Mouse (Mus musculus): ENCODE results near the gene Duox1. TPM values are rescaled to one million over a fixed set of nuclear protein-coding genes. Genes with fewer than 3 reads are reported as not detected.

The Duox1 gene
- polyA plus RNA-seq, 1 experiment = 0.05 TPM

DNA sequence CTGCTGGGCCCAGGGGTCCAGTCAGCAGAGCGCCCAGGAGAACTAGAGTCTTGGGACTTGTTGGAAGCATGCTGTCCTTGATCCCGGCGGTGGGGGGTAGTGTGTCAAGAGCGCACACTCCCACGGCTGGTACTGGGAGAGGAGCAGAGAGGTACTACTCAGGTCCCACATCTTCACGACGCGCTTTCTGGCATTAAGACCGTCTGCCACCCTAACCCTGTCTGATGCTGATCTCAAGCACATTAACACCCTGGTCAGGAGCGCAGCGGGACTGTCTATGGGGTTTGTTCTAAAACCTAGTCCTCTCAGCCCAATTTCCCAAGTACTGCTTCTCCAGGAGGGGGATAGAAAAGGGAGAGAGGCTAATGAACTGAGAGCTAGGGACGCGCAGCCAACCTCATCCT lies 17.4 kb upstream of the Duox1 start, which contains the start of gene Duox2:
TSS of gene Duox2 (minus strand) at position 354 of the 404 bp plus-strand sequence.
- DNase-seq = no peak
- Histone ChIP-seq H3K4me3 (replicated peaks; ENCODE audit: insufficient read depth, low read depth, low read length) (peak within 1 kb of the TSS; percentile 34), H3K27ac (ENCODE audit: insufficient read depth, low read length) (no peak within 1 kb of the TSS), H3K27me3 (ENCODE audit: control insufficient read depth, insufficient read depth, low read length) (no peaks in the 10 kb centered on the region; the same call in 1 of the 2 replicates), H3K4me1 (ENCODE audit: control insufficient read depth, insufficient read depth, low read length) (peaks cover 17% of the 10 kb centered on the region)
- no peak for TF ChIP-seq CTCF (IDR thresholded peaks at IDR 0.05; ENCODE audit: borderline replicate concordance, insufficient read depth, low read depth, low read length)
- TF ChIP-seq POLR2A (IDR thresholded peaks at IDR 0.05; ENCODE audit: borderline replicate concordance, insufficient read depth, low read length) = no peak
- 3% methylated on average over 13 of the region's 13 CpGs for WGBS

DNA sequence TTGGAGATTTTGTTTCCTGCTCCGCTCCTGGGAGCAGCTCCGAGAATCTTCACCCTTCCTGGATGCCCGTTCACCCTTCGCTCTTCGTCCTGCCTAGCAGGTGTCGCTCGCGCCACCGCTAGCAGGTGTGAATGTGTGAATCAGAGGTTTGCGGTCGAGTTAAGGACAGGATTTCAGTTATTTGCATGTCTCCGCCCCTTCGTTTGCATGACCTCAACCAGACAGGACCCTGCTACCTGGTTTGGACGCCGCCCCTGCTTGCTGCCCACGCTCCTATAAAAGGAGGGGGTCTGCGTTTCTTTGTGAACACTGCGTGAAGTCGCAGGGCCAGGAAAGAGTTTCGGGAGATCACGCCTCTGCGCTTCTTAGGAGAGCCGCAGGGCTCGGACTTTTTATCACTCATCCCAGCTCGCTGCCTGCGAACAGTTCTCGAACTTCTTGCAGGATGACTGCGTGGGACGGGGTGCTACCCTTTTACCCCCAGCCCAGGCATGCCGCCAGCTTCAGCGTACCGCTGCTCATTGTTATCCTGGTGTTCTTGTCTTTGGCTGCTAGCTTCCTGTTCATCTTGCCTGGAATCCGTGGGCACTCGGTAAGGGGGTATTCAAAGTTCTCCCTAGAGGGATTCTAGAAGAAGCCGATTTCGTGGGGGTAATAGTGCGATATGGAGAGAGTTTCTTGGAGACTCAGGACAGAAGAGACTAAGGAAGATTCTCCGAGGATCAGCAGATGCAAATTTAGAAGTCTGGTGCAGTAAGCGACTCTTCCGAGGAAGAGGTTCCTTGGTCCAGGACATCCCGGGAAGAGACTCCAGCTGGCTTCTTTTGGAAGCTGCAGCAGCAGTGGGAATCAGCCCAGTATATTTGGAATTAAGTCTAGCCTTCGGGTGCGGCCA lies 16.6 kb upstream of the Duox1 start, which contains the start of gene Duoxa2:
TSS of gene Duoxa2 (plus strand) at position 305 of the 895 bp plus-strand sequence.
- Histone ChIP-seq H3K4me1 (ENCODE audit: control insufficient read depth, insufficient read depth, low read length) (peaks cover 17% of the 10 kb centered on the region), H3K4me3 (replicated peaks; ENCODE audit: insufficient read depth, low read depth, low read length) (peak within 1 kb of the TSS; percentile 34), H3K27me3 (ENCODE audit: control insufficient read depth, insufficient read depth, low read length) (no peaks in the 10 kb centered on the region; the same call in 1 of the 2 replicates), H3K27ac (ENCODE audit: insufficient read depth, low read length) (no peak within 1 kb of the TSS)
- DNase-seq = peak in 1 of 2 experiments; percentile 19
- WGBS = 2% methylated on average over 43 of the region's 43 CpGs
- TF ChIP-seq CTCF (IDR thresholded peaks at IDR 0.05; ENCODE audit: borderline replicate concordance, insufficient read depth, low read depth, low read length) (no peak), POLR2A (IDR thresholded peaks at IDR 0.05; ENCODE audit: borderline replicate concordance, insufficient read depth, low read length) (no peak)

DNA sequence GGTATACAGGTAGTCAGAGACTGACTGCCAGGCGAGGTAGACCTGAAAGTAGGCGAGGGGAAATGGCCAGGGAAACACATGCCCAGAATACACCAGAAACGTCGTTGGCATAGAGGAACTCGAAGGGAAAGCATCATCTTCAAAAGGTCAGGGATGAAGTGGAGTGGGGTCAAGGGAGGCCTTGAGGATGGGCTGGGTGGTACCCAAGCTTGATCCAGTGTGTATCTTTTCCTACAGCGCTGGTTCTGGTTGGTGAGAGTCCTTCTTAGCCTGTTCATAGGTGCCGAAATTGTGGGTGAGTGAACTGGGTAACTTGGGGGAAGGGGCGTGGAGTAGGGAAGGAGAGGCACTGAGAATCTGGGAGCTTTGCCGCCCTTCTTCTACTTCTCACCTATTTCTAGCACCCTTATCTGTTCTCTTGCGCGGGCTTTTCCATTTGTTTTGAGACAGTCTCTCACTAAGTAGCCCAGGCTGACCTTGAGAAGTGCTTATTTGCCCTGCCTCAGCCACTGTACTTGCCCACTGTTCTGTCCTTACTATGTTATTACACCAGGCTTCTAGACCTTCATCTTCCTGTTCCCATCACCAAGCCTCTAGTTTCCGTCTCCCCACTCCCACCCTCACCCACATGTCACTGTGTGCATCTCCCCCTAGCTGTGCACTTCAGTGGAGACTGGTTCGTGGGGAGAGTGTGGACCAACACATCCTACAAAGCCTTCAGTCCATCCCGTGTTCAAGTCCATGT lies 15.4 kb upstream of the Duox1 start:
- no peak for DNase-seq
- TF ChIP-seq POLR2A (IDR thresholded peaks at IDR 0.05; ENCODE audit: borderline replicate concordance, insufficient read depth, low read length) (no peak), CTCF (IDR thresholded peaks at IDR 0.05; ENCODE audit: borderline replicate concordance, insufficient read depth, low read depth, low read length) (no peak)
- WGBS = 58% methylated on average over 14 of the region's 14 CpGs
- Histone ChIP-seq H3K27ac (ENCODE audit: insufficient read depth, low read length) (no peak overlapping the region), H3K4me3 (replicated peaks; ENCODE audit: insufficient read depth, low read depth, low read length) (no peak overlapping the region), H3K4me1 (ENCODE audit: control insufficient read depth, insufficient read depth, low read length) (peaks cover 17% of the 10 kb centered on the region), H3K27me3 (ENCODE audit: control insufficient read depth, insufficient read depth, low read length) (no peaks in the 10 kb centered on the region; the same call in 1 of the 2 replicates)

DNA sequence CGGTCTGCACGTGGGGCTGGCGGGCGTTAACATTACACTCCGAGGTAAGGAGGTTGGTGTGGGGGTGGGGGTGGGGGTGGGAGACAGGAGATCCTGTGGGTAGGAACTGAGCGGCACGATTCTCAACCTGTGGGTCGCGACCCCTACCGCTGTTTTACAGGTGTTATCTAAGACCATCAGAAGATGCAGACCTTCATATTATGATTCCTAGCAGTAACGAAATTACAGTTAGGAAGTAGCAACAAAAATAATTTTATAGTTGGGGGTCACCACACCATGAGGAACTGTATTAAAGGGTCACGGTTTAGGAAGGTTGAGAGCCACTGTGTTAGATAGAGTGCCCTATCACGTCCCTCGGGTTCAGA lies 14.8 kb upstream of the Duox1 start:
- no peak for TF ChIP-seq CTCF (IDR thresholded peaks at IDR 0.05; ENCODE audit: borderline replicate concordance, insufficient read depth, low read depth, low read length)
- TF ChIP-seq POLR2A (IDR thresholded peaks at IDR 0.05; ENCODE audit: borderline replicate concordance, insufficient read depth, low read length) = no peak
- peaks cover 17% of the 10 kb centered on the region for H3K4me1 ChIP-seq (ENCODE audit: control insufficient read depth, insufficient read depth, low read length)
- H3K27ac ChIP-seq (ENCODE audit: insufficient read depth, low read length) = no peak overlapping the region
- 25% methylated on average over 14 of the region's 14 CpGs for WGBS
- DNase-seq = no peak
- H3K27me3 ChIP-seq (ENCODE audit: control insufficient read depth, insufficient read depth, low read length) = no peaks in the 10 kb centered on the region; the same call in 1 of the 2 replicates
- H3K4me3 ChIP-seq (replicated peaks; ENCODE audit: insufficient read depth, low read depth, low read length) = no peak overlapping the region

DNA sequence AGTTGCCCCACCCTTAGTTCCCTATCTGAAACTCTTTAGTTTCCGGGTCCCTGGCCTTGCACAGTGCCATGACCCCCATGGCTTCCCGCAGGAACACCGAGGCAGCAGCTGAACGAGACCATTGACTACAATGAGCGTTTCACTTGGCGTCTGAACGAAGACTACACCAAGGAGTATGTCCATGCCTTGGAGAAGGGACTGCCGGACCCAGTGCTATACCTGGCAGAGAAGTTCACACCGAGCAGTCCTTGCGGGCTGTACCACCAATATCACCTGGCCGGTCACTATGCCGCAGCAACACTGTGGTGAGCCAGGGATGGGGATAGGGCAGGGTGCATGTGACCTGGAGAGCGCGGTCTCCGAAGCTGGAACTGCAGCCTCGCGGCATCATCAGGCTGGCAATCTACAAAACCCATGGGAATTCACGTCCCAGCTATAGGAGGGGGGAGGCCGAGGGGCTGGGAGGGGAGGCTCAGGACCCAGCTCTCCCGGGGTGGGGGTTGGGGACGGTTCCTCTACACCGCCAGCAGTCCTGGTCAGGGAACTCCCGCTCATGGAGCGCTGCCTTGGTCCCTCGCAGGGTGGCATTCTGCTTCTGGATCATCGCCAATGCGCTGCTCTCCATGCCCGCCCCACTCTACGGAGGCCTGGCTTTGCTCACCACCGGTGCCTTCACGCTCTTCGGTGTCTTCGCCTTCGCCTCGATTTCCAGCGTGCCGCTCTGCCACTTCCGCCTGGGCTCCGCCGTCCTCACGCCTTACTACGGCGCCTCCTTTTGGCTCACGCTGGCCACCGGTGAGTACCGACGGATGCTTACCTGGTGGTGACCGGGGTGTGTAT lies 14.2 kb upstream of the Duox1 start:
- H3K27me3 ChIP-seq (ENCODE audit: control insufficient read depth, insufficient read depth, low read length) = no peaks in the 10 kb centered on the region; the same call in 1 of the 2 replicates
- peak; percentile 43 to 58 for DNase-seq
- WGBS = under 1% methylated on average over 48 of the region's 48 CpGs

DNA sequence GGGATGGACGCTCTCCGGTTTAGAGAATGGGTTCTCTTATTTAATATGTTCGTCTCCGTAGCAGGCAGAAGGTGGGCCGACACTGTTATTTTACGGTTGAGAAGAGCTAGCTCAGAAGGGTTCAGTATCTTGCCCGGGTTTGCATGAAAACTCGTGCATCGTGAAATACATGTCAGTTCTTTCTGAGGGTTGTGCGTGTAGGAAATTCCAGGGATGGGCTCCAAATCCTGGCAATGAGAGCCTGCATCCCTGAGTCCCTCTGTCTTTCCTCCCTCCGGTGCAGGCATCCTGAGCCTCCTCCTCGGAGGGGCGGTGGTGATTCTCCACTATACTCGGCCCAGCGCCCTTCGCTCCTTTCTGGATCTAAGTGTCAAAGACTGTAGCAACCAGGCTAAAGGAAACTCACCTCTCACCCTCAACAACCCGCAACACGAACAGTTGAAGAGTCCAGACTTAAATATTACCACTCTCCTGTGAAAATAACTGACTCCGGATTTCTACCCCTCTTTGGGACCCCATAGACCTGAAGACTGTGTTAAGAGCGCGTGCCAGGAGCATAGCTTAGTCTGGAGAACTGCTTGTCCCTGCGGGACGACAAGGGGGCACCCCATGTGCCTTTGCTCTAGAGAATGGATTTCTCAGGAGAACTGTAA lies 13.4 kb upstream of the Duox1 start:
- peaks cover 17% of the 10 kb centered on the region for H3K4me1 ChIP-seq (ENCODE audit: control insufficient read depth, insufficient read depth, low read length)
- TF ChIP-seq CTCF (IDR thresholded peaks at IDR 0.05; ENCODE audit: borderline replicate concordance, insufficient read depth, low read depth, low read length) (no peak), POLR2A (IDR thresholded peaks at IDR 0.05; ENCODE audit: borderline replicate concordance, insufficient read depth, low read length) (no peak)
- no peak for DNase-seq
- H3K4me3 ChIP-seq (replicated peaks; ENCODE audit: insufficient read depth, low read depth, low read length) = peak overlapping the region; percentile 19
- 7% methylated on average over 23 of the region's 23 CpGs for WGBS
- no peak overlapping the region for H3K27ac ChIP-seq (ENCODE audit: insufficient read depth, low read length)
- no peaks in the 10 kb centered on the region; the same call in 1 of the 2 replicates for H3K27me3 ChIP-seq (ENCODE audit: control insufficient read depth, insufficient read depth, low read length)

More for the DNA sequence above, 14.2 kb upstream of the Duox1 start:
- peak overlapping the region; percentile 19 for H3K4me3 ChIP-seq (replicated peaks; ENCODE audit: insufficient read depth, low read depth, low read length)
- H3K27ac ChIP-seq (ENCODE audit: insufficient read depth, low read length) = no peak overlapping the region
- TF ChIP-seq CTCF (IDR thresholded peaks at IDR 0.05; ENCODE audit: borderline replicate concordance, insufficient read depth, low read depth, low read length) = no peak
- no peak for TF ChIP-seq POLR2A (IDR thresholded peaks at IDR 0.05; ENCODE audit: borderline replicate concordance, insufficient read depth, low read length)
- peaks cover 17% of the 10 kb centered on the region for H3K4me1 ChIP-seq (ENCODE audit: control insufficient read depth, insufficient read depth, low read length)
